Mouse (Mus musculus) liver, embryonic 12.5 days (tissue): Measurements from ENCODE around the gene Btf3. TPM values are rescaled to one million over a fixed set of nuclear protein-coding genes. Genes with fewer than 3 reads are reported as not detected.

ENCODE experiments used
- ATAC-seq: fragments of 200-750 bp; cut with Nextera tagmentation; 2 replicates; pipeline ENCODE4 v1.8.0; 2017; ENCODE audit warnings: moderate number of reproducible peaks, mild to moderate bottlenecking, moderate library complexity
- H3K27ac ChIP-seq: fragments of 300-500 bp; sonication (generic); 2 replicates; pipeline ENCODE4 v1.5.1; 2016; ENCODE audit warnings: mild to moderate bottlenecking
- H3K27me3 ChIP-seq: fragments of 300-500 bp; sonication (generic); replicated peaks from 2 replicates; pipeline ENCODE4 v1.6.1; 2016; ENCODE audit warnings: mild to moderate bottlenecking, moderate library complexity
- H3K36me3 ChIP-seq: fragments of 300-500 bp; sonication (generic); 2 replicates; pipeline ENCODE4 v1.6.1; 2016; ENCODE audit warnings: mild to moderate bottlenecking, moderate library complexity
- H3K4me1 ChIP-seq: fragments of 300-500 bp; sonication (generic); 2 replicates; pipeline ENCODE4 v1.6.1; 2016
- H3K4me2 ChIP-seq: fragments of 300-500 bp; sonication (generic); 2 replicates; pipeline ENCODE4 v1.6.1; 2016; ENCODE audit warnings: mild to moderate bottlenecking, moderate library complexity
- H3K4me3 ChIP-seq: fragments of 300-500 bp; sonication (generic); 2 replicates; pipeline ENCODE4 v1.5.1; 2016; ENCODE audit warnings: mild to moderate bottlenecking, moderate library complexity
- H3K9ac ChIP-seq: fragments of 300-500 bp; sonication (generic); 2 replicates; pipeline ENCODE4 v1.6.1; 2016; ENCODE audit warnings: mild to moderate bottlenecking, moderate library complexity
- H3K9me3 ChIP-seq: fragments of 300-500 bp; sonication (generic); replicated peaks from 2 replicates; pipeline ENCODE4 v1.6.1; 2016; ENCODE audit warnings: mild to moderate bottlenecking, moderate library complexity
- WGBS: fragments of 180-500 bp; shearing (Covaris S2); methylation state at CpG from one replicate; pipeline ENCODE4 v1.1.7; 2016; ENCODE audit not compliant: insufficient replicate concordance; 5-methylcytosine and 5-hydroxymethylcytosine counted together
- polyA plus RNA-seq: library from polyadenylated mRNA; unstranded; fragments of >200 nt; fragmentation: Nextera tagmentation; extraction: Ambion mirVana; gene quantifications from 2 replicates; pipeline ENCODE4 v1.2.1, GENCODE M21; 2016

Btf3 gene
- polyA plus RNA-seq, 1 experiment from 2014 or later = 552 TPM

GRCm38 (mm10) chr13:98325034-98325433, 8.2 kb upstream of the Btf3 start:
- Histone ChIP-seq H3K4me3 (no peak overlapping the region), H3K27me3 (no peaks in the 10 kb centered on the region), H3K4me2 (no peak overlapping the region), H3K9ac (no peak overlapping the region), H3K4me1 (no peaks in the 10 kb centered on the region), H3K36me3 (no peaks in the 10 kb centered on the region), H3K9me3 (no peaks in the 10 kb centered on the region), H3K27ac (no peak overlapping the region)
- ATAC-seq = no peak
- whole genome bisulfite sequencing = 78% methylated on average over 11 of the region's 11 CpGs

- peaks cover 24% of the 10 kb centered on the region for H3K4me1 ChIP-seq
- no peak for ATAC-seq
- 77% methylated on average over 6 of the region's 6 CpGs for WGBS
- H3K27ac ChIP-seq = no peak overlapping the region
- H3K9ac ChIP-seq = no peak overlapping the region
- H3K9me3 ChIP-seq = no peaks in the 10 kb centered on the region
- no peaks in the 10 kb centered on the region for H3K27me3 ChIP-seq
- peak overlapping the region; percentile 100 for H3K4me3 ChIP-seq
- peak overlapping the region; percentile 81 for H3K4me2 ChIP-seq
- peaks cover 21% of the 10 kb centered on the region for H3K36me3 ChIP-seq
Measured at GRCm38 (mm10) chr13:98317911-98318310, 1.1 kb upstream of the Btf3 start.

- Histone ChIP-seq H3K4me3 (peak overlapping the region; percentile 100), H3K27me3 (no peaks in the 10 kb centered on the region), H3K27ac (peak overlapping the region; percentile 91), H3K9me3 (no peaks in the 10 kb centered on the region), H3K4me1 (peaks cover 24% of the 10 kb centered on the region), H3K9ac (peak overlapping the region; percentile 99), H3K36me3 (peaks cover 27% of the 10 kb centered on the region), H3K4me2 (peak overlapping the region; percentile 81)
- peak; percentile 40 for ATAC-seq
- WGBS = 1% methylated on average over 16 of the region's 16 CpGs
Measured at GRCm38 (mm10) chr13:98317246-98317677, 456 bp upstream of the Btf3 start.

GRCm38 (mm10) chr13:98316140-98316479, 696 bp downstream of the Btf3 start:
- Histone ChIP-seq H3K36me3 (peaks cover 39% of the 10 kb centered on the region), H3K4me1 (peaks cover 30% of the 10 kb centered on the region), H3K27ac (peak overlapping the region; percentile 91), H3K9ac (peak overlapping the region; percentile 99), H3K9me3 (no peaks in the 10 kb centered on the region), H3K27me3 (no peaks in the 10 kb centered on the region), H3K4me3 (peak overlapping the region; percentile 100), H3K4me2 (peak overlapping the region; percentile 81)
- no peak for ATAC-seq
- 0% methylated on average over 17 of the region's 17 CpGs for WGBS

GRCm38 (mm10) chr13:98315124-98315523, 1.7 kb downstream of the Btf3 start:
- H3K9ac ChIP-seq = peak overlapping the region; percentile 99
- no peaks in the 10 kb centered on the region for H3K9me3 ChIP-seq
- H3K4me3 ChIP-seq = peak overlapping the region; percentile 100
- no peak overlapping the region for H3K27ac ChIP-seq
- H3K4me1 ChIP-seq = peaks cover 30% of the 10 kb centered on the region
- H3K36me3 ChIP-seq = peaks cover 49% of the 10 kb centered on the region
- no peak for ATAC-seq
- WGBS = 52% methylated on average over 4 of the region's 4 CpGs
- peak overlapping the region; percentile 81 for H3K4me2 ChIP-seq
- H3K27me3 ChIP-seq = no peaks in the 10 kb centered on the region

GRCm38 (mm10) chr13:98313631-98314030, 3.2 kb downstream of the Btf3 start:
- Histone ChIP-seq H3K27ac (no peak overlapping the region), H3K9me3 (no peaks in the 10 kb centered on the region), H3K27me3 (no peaks in the 10 kb centered on the region), H3K4me2 (no peak overlapping the region), H3K4me3 (no peak overlapping the region), H3K4me1 (peaks cover 30% of the 10 kb centered on the region), H3K36me3 (peaks cover 62% of the 10 kb centered on the region), H3K9ac (peak overlapping the region; percentile 27)
- WGBS = 63% methylated on average over 7 of the region's 7 CpGs
- ATAC-seq = no peak

GRCm38 (mm10) chr13:98311597-98311996, 5.2 kb downstream of the Btf3 start:
- Histone ChIP-seq H3K36me3 (peaks cover 73% of the 10 kb centered on the region), H3K4me2 (no peak overlapping the region), H3K27me3 (no peaks in the 10 kb centered on the region), H3K4me3 (no peak overlapping the region), H3K27ac (no peak overlapping the region), H3K4me1 (peaks cover 30% of the 10 kb centered on the region), H3K9me3 (no peaks in the 10 kb centered on the region), H3K9ac (no peak overlapping the region)
- 84% methylated on average over 5 of the region's 5 CpGs for WGBS
- ATAC-seq = no peak

- Histone ChIP-seq H3K9me3 (no peaks in the 10 kb centered on the region), H3K27me3 (no peaks in the 10 kb centered on the region), H3K4me1 (peaks cover 12% of the 10 kb centered on the region), H3K27ac (no peak overlapping the region), H3K9ac (no peak overlapping the region), H3K4me3 (no peak overlapping the region), H3K36me3 (peaks cover 61% of the 10 kb centered on the region), H3K4me2 (no peak overlapping the region)
- no peak for ATAC-seq
- 77% methylated on average over 4 of the region's 4 CpGs for WGBS
Measured at GRCm38 (mm10) chr13:98308724-98309123, 8.1 kb downstream of the Btf3 start.

- WGBS = 78% methylated on average over 5 of the region's 5 CpGs
- Histone ChIP-seq H3K36me3 (peaks cover 54% of the 10 kb centered on the region), H3K4me3 (no peak overlapping the region), H3K9me3 (no peaks in the 10 kb centered on the region), H3K27ac (0 out of 2 replicates have a peak overlapping the region, but pooled peaks have one; percentile 25), H3K9ac (no peak overlapping the region), H3K27me3 (no peaks in the 10 kb centered on the region), H3K4me1 (peaks cover 6% of the 10 kb centered on the region; the same call in 1 of the 2 replicates), H3K4me2 (no peak overlapping the region)
- ATAC-seq = no peak
Measured at GRCm38 (mm10) chr13:98308004-98308403, 8.8 kb downstream of the Btf3 start.

GRCm38 (mm10) chr13:98306852-98307475, 9.8 kb downstream of the Btf3 start:
- ATAC-seq = no peak
- 56% methylated on average over 14 of the region's 14 CpGs for WGBS
- Histone ChIP-seq H3K4me3 (no peak overlapping the region), H3K27me3 (no peaks in the 10 kb centered on the region), H3K27ac (no peak overlapping the region), H3K36me3 (peaks cover 43% of the 10 kb centered on the region), H3K4me2 (no peak overlapping the region), H3K9ac (no peak overlapping the region), H3K9me3 (no peaks in the 10 kb centered on the region), H3K4me1 (peaks cover 5% of the 10 kb centered on the region; the same call in 1 of the 2 replicates)

- Histone ChIP-seq H3K4me3 (no peak overlapping the region), H3K4me1 (no peaks in the 10 kb centered on the region), H3K9ac (no peak overlapping the region), H3K27me3 (no peaks in the 10 kb centered on the region), H3K4me2 (no peak overlapping the region), H3K9me3 (no peaks in the 10 kb centered on the region), H3K27ac (no peak overlapping the region), H3K36me3 (peaks cover 37% of the 10 kb centered on the region)
- 51% methylated on average over 5 of the region's 5 CpGs for WGBS
- no peak for ATAC-seq
Measured at GRCm38 (mm10) chr13:98306393-98306792, 10.4 kb downstream of the Btf3 start.

GRCm38 (mm10) chr13:98305257-98305656, 11.5 kb downstream of the Btf3 start:
- Histone ChIP-seq H3K4me1 (no peaks in the 10 kb centered on the region), H3K9ac (no peak overlapping the region), H3K9me3 (no peaks in the 10 kb centered on the region), H3K27ac (no peak overlapping the region), H3K4me2 (no peak overlapping the region), H3K36me3 (peaks cover 26% of the 10 kb centered on the region), H3K4me3 (no peak overlapping the region), H3K27me3 (no peaks in the 10 kb centered on the region)
- WGBS = 86% methylated on average over 9 of the region's 9 CpGs
- no peak for ATAC-seq
